Mouse (Mus musculus) liver, embryonic 11.5 days (tissue): ENCODE results near the gene Cd68. TPM values are rescaled to one million over a fixed set of nuclear protein-coding genes. Genes with fewer than 3 reads are reported as not detected.
"Not testable (repeated sequence)": the region's sequence is repeated elsewhere in the genome, so short reads cannot be mapped to it uniquely, and the experiment has no call there.

Experiments
- ATAC-seq: fragments of 200-750 bp; cut with Nextera tagmentation; replicated peaks from 2 replicates; pipeline ENCODE4 v1.8.0; 2017; ENCODE audit warnings: moderate number of reproducible peaks, mild to moderate bottlenecking, moderate TSS enrichment, moderate library complexity; ENCODE audit not compliant: low FRiP score
- DNase-seq: peaks from one replicate; pipeline ENCODE4 v3.0.0-alpha.2; 2017; ENCODE audit warnings: low spot score
- H3K27ac ChIP-seq: fragments of 300-500 bp; sonication (generic); 2 replicates; pipeline ENCODE4 v1.5.1; 2014; ENCODE audit warnings: mild to moderate bottlenecking, low read depth, low read length, control low read depth
- H3K27me3 ChIP-seq: fragments of 300-500 bp; sonication (generic); replicated peaks from 2 replicates; pipeline ENCODE4 v1.6.1; 2014; ENCODE audit warnings: low read length, mixed read lengths; ENCODE audit not compliant: control insufficient read depth, insufficient read depth
- H3K36me3 ChIP-seq: fragments of 300-500 bp; sonication (generic); 2 replicates; pipeline ENCODE4 v1.6.1; 2014; ENCODE audit warnings: mild to moderate bottlenecking, low read length, moderate library complexity, mixed read lengths; ENCODE audit not compliant: control insufficient read depth, insufficient read depth
- H3K4me1 ChIP-seq: fragments of 300-500 bp; sonication (generic); replicated peaks from 2 replicates; pipeline ENCODE4 v1.6.1; 2014; ENCODE audit warnings: low read length, mixed read lengths; ENCODE audit not compliant: control insufficient read depth, insufficient read depth
- H3K4me2 ChIP-seq: fragments of 300-500 bp; sonication (generic); 2 replicates; pipeline ENCODE4 v1.6.1; 2014; ENCODE audit warnings: mild to moderate bottlenecking, control low read depth, moderate library complexity
- H3K4me3 ChIP-seq: fragments of 300-500 bp; sonication (generic); 2 replicates; pipeline ENCODE4 v1.5.1; 2014; ENCODE audit warnings: low read depth, low read length, control low read depth
- H3K9ac ChIP-seq: fragments of 300-500 bp; sonication (generic); 2 replicates; pipeline ENCODE4 v1.6.1; 2014; ENCODE audit warnings: low read depth, low read length, control low read depth
- H3K9me3 ChIP-seq: fragments of 300-500 bp; sonication (generic); 2 replicates; pipeline ENCODE4 v1.6.1; 2016; ENCODE audit warnings: low read length, inconsistent platforms, mixed read lengths; ENCODE audit not compliant: control insufficient read depth
- WGBS: fragments of 180-500 bp; shearing (Covaris S2); extraction: QIAGEN DNeasy Blood & Tissue Kit; methylation state at CpG from one replicate; pipeline ENCODE4 v1.1.7; 2014; 5-methylcytosine and 5-hydroxymethylcytosine counted together
- polyA plus RNA-seq: library from polyadenylated mRNA; unstranded; fragments of >200 nt; fragmentation: Nextera tagmentation; extraction: Ambion mirVana; gene quantifications from 2 replicates; pipeline ENCODE4 v1.2.1, GENCODE M21; 2014

The Cd68 gene
- polyA plus RNA-seq, 1 experiment from 2014 or later: 21.0 TPM

DNA sequence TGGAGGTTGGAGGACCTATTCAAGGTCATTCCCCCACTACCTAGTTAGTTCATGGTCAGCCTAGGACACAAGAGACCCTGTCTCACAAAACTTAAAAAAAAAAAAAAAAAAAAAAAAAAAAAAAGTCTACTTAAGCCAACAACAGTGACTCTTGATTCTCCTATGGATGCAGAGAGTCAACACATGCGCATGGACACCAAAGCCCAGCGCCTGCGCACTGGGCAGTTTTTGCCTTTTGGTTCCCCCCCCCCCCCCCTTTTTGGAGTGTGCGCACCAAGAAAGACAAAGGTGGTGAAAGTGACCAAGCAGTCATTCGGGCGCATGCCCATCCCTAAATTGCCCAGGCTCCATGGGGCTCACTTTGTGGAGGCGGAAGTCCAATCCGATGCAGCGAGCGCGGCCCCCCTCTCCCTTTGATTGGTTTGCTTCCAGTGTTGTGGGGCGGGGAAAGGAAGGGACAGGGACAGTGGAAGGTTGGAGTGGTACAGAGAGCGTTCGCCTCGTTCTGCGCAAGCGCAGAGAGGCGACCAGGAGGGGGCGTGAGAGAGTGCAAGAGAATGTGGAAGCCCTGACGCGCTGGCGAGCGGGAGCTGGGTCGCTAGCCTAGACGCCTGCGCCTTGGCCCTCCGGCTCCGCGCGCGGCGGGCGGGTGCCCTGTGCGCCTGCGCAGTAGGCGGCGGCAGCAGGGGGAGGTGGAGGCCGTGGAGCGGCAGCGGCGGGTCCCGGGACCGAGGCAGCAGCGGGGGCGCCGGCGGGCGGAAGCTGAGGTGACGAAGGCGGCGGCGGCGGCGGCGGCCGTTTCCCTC lies 33.5 kb downstream of the Cd68 start, which contains the start of gene Fxr2:
Gene Fxr2 (plus strand): TSS at position 707 of the 806 bp plus-strand sequence.
- WGBS: under 1% methylated on average over 51 of the region's 56 CpGs
- ATAC-seq: peak; percentile 97

DNA sequence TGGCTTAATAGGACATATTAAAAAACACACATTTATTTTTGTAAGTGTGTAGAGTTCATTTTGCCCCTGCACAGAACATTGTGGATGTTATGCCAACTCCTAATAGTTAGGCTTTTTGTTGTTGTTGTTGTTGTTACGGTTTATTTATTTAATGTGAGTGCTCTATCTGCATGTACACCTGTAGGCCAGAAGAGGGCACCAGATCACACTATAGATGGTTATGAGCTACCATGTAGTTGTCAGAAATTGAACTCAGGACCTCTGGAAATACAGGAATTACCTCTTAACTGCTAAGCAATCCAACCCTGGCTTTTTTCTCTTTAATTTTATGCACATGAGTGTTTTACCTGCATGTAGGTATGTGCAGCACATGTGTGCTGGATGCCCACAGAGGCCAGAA lies 36.2 kb downstream of the Cd68 start:
- no peak overlapping the region for H3K27ac ChIP-seq
- no peak overlapping the region for H3K4me2 ChIP-seq
- H3K9ac ChIP-seq: no peak overlapping the region
- no peaks in the 10 kb centered on the region for H3K36me3 ChIP-seq
- H3K4me1 ChIP-seq: peaks cover 9% of the 10 kb centered on the region
- H3K4me3 ChIP-seq: no peak overlapping the region
- ATAC-seq: no peak
- no peaks in the 10 kb centered on the region for H3K27me3 ChIP-seq
- no peaks in the 10 kb centered on the region for H3K9me3 ChIP-seq
- no peak for DNase-seq
- 61% methylated on average over 1 of the region's 1 CpGs for WGBS

More for the DNA sequence above, 33.5 kb downstream of the Cd68 start, which contains the start of gene Fxr2:
- no peaks in the 10 kb centered on the region for H3K27me3 ChIP-seq
- peak within 1 kb of the TSS; percentile 79 for H3K4me3 ChIP-seq
- peak within 1 kb of the TSS; percentile 83 for H3K4me2 ChIP-seq
- H3K4me1 ChIP-seq: peaks cover 15% of the 10 kb centered on the region
- H3K27ac ChIP-seq: peak within 1 kb of the TSS; percentile 97
- peak; percentile 99 for DNase-seq
- H3K9me3 ChIP-seq: no peaks in the 10 kb centered on the region
- peak within 1 kb of the TSS; percentile 82 for H3K9ac ChIP-seq
- H3K36me3 ChIP-seq: no peaks in the 10 kb centered on the region

DNA sequence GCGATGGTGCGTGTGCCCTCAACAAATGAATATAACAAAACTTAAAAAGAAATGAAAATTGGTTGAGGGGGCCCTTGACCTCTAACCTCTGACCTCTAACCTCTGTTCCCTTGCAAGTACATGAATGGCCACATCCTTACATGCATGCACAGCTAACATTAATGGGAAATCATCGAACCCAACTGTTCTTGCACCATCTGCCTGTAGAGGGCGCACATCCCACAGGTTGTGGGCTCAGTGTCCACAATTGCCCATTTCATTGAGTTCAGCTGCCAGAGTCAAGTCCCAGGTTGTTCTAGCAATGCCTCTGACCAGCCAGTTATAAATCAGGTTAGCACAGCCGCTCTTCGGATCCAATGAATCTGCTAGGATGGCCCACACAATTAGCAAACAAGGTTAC lies 37.7 kb downstream of the Cd68 start:
- Histone ChIP-seq H3K4me1 (peaks cover 6% of the 10 kb centered on the region; the same call in 1 of the 2 replicates), H3K27me3 (no peaks in the 10 kb centered on the region), H3K9ac (no peak overlapping the region), H3K27ac (no peak overlapping the region), H3K4me2 (no peak overlapping the region), H3K4me3 (no peak overlapping the region), H3K9me3 (no peaks in the 10 kb centered on the region), H3K36me3 (no peaks in the 10 kb centered on the region)
- 35% methylated on average over 6 of the region's 6 CpGs for WGBS
- DNase-seq (peak; percentile 72), ATAC-seq (no peak)

DNA sequence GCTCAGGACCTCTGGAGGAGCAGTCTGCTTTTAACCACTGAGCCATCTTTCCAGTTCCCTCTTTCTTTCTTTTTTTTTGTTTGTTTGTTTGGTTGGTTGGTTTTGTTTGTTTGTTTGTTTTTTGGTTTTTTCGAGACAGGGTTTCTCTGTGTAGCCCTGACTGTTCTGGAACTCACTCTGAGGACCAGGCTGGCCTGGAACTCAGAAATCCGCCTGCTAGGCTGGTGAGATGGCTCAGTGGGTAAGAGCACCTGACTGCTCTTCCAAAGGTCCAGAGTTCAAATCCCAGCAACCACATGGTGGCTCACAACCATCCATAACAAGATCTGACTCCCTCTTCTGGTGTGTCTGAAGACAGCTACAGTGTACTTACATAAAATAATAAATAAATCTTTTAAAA lies 41.6 kb downstream of the Cd68 start:
- not testable (repeated sequence) for ATAC-seq, H3K36me3 ChIP-seq, H3K9me3 ChIP-seq, H3K9ac ChIP-seq, H3K4me2 ChIP-seq, DNase-seq, H3K27ac ChIP-seq, H3K27me3 ChIP-seq, H3K4me3 ChIP-seq
- peaks cover 17% of the 10 kb centered on the region for H3K4me1 ChIP-seq
- 82% methylated on average over 2 of the region's 2 CpGs for WGBS

DNA sequence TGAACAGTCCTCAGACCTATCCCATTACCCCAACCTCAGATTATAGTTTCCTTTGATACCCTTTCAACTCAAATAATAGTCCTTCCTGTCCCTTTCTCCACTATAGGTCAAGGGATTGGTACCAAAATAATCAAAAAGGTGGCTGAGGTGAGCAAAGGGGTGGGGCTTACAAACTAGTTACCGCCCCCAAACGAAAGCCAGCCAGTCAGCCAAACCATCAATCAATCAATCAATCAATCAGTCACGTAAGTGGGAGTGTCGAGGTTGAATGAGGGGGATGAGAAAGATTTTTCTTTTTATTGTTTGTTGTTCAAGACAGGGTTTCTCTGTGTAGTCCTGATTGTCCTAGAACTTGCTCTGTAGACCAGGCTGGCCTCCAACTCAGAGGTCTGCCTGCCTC lies 42.9 kb downstream of the Cd68 start:
- no peaks in the 10 kb centered on the region for H3K27me3 ChIP-seq
- DNase-seq: no peak
- peaks cover 22% of the 10 kb centered on the region for H3K4me1 ChIP-seq
- no peaks in the 10 kb centered on the region for H3K9me3 ChIP-seq
- WGBS: 65% methylated on average over 4 of the region's 4 CpGs
- H3K4me2 ChIP-seq: peak overlapping the region; percentile 85
- H3K27ac ChIP-seq: no peak overlapping the region
- ATAC-seq: no peak
- no peaks in the 10 kb centered on the region for H3K36me3 ChIP-seq
- peak overlapping the region; percentile 63 for H3K4me3 ChIP-seq
- H3K9ac ChIP-seq: no peak overlapping the region

DNA sequence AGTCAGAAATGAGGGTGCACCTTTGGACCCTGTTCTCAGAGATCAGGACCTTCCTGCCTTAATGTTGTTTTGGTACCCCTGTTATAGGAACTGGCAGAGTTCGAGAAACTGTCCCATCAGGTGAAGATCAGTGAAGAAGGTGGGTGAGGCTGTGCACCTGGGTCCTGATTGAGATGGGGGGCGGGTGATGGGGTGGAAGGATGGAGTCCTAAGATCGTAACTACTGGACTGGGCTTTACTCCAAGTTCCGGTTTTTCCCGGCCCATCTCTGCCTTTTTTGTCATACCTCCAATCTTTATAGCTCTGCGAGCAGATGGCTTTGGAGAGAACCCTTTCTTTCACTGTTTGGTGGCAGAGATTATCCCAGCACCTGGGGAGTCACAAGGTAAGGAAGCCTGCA lies 43.5 kb downstream of the Cd68 start:
- 47% methylated on average over 6 of the region's 6 CpGs for WGBS
- no peaks in the 10 kb centered on the region for H3K36me3 ChIP-seq
- DNase-seq: no peak
- peak overlapping the region; percentile 63 for H3K4me3 ChIP-seq
- no peaks in the 10 kb centered on the region for H3K27me3 ChIP-seq
- peak overlapping the region; percentile 56 for H3K27ac ChIP-seq
- no peak for ATAC-seq
- peak overlapping the region; percentile 85 for H3K4me2 ChIP-seq
- no peaks in the 10 kb centered on the region for H3K9me3 ChIP-seq
- H3K4me1 ChIP-seq: peaks cover 26% of the 10 kb centered on the region
- peak overlapping the region; percentile 72 for H3K9ac ChIP-seq

DNA sequence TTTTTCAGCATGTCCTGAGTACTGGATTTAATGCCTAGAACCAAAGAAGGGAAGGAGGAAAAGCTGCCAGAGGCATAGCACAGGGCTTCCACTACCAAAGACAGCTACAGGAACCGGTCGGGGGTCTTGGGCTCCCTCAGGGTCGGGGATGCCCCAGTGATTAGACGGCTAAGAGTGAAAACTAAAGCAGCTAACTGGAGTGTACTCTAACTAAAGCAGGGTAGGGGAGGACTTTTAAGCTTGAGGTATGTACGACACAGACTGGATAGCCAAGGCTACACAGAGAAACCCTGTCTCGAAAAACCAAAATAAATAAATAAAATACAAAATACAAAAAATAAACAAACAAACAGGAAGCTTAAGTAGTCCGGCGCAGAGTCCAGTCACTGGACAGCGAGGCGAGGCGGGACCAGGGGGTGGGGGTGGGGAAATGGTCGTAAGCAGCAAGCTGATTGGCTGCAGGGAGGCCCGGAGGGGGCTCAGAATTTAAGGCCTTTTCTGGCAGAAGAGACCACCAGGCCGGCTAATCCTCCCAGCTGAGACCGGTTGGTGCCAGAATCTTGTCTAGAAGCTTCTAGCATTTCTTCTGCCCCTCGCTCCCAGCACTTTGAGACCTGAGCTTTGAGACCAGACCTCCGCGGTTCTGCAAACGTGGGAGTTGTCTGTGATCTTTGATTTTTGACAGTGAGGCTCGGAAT lies 44.2 kb downstream of the Cd68 start, which contains the start of gene Sat2:
Gene Sat2 (plus strand): TSS at position 454 of the 698 bp plus-strand sequence.
- Histone ChIP-seq H3K4me2 (peak within 1 kb of the TSS; percentile 85), H3K9me3 (no peaks in the 10 kb centered on the region), H3K27ac (peak within 1 kb of the TSS; percentile 60), H3K36me3 (no peaks in the 10 kb centered on the region), H3K9ac (peak within 1 kb of the TSS; percentile 72), H3K4me3 (peak within 1 kb of the TSS; percentile 63), H3K27me3 (no peaks in the 10 kb centered on the region), H3K4me1 (peaks cover 26% of the 10 kb centered on the region)
- 2% methylated on average over 20 of the region's 20 CpGs for WGBS
- ATAC-seq (peak; percentile 54; the same call in 1 of the 2 replicates), DNase-seq (peak; percentile 72)

DNA sequence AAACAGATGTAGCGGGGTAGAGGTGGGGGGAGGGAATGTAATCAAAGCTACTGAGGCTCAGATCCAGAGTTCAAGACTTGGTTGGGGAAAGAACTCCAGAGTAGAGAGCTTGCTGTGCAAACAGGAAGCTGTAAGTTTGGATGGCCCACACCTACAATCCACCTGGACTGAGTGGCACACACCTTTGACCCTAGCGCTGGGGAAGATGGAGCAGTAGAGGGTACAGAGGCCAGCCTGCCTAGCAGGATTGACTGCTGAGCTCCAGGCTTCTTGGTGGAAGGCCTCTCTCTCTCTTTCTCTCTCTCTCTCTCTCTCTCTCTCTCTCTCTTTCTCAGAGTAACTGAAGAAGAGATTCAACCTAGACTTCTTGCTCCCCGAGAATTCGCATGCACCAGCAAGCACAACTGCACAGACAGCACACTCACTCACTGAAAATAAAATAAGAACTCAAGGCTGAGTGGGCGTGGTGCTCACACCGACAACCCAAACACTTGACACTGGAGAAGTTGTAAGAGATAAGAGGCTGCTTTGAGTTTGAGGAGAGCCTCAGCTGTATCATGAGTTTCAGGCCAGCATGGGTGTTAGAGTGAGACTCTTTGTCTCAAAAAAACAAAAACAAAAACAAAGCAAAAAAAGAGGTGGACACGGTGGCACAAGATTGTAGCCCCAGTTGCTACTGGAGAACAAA lies 45.4 kb downstream of the Cd68 start:
- DNase-seq (no peak), ATAC-seq (peak; percentile 56)
- H3K9ac ChIP-seq: no peak overlapping the region
- peaks cover 26% of the 10 kb centered on the region for H3K4me1 ChIP-seq
- no peak overlapping the region for H3K4me3 ChIP-seq
- WGBS: 53% methylated on average over 7 of the region's 7 CpGs
- H3K27me3 ChIP-seq: no peaks in the 10 kb centered on the region
- no peaks in the 10 kb centered on the region for H3K9me3 ChIP-seq
- peak overlapping the region; percentile 0; the same call in 1 of the 2 replicates for H3K4me2 ChIP-seq
- peak overlapping the region; percentile 60; the same call in 1 of the 2 replicates for H3K27ac ChIP-seq
- H3K36me3 ChIP-seq: no peaks in the 10 kb centered on the region
